Mouse (Mus musculus): ENCODE results near the gene Tram1l1.

Tram1l1 gene

GRCm38 (mm10) chr3:124320821-124321576 lies at the start of gene Tram1l1:
Gene Tram1l1, plus strand, starts transcription at chr3:124320855.
- DNase-seq, result peak; percentile 95

GRCm38 (mm10) chr3:124271229-124271628 lies 49.4 kb upstream of the Tram1l1 start:
- no peak for DNase-seq

- DNase-seq, result no peak
Measured at GRCm38 (mm10) chr3:124271668-124272067, 49.0 kb upstream of the Tram1l1 start.

- peak; percentile 18 for DNase-seq
Measured at GRCm38 (mm10) chr3:124272465-124273089, 48.1 kb upstream of the Tram1l1 start.

- DNase-seq, result peak; percentile 78
Measured at GRCm38 (mm10) chr3:124274928-124275609, 45.6 kb upstream of the Tram1l1 start.

- DNase-seq, result peak; percentile 27
Measured at GRCm38 (mm10) chr3:124288936-124289335, 31.7 kb upstream of the Tram1l1 start.

GRCm38 (mm10) chr3:124319254-124319653 lies 1.4 kb upstream of the Tram1l1 start:
- no peak for DNase-seq

GRCm38 (mm10) chr3:124320398-124320797 lies 257 bp upstream of the Tram1l1 start:
- DNase-seq, result peak; percentile 1

GRCm38 (mm10) chr3:124346445-124346844 lies 25.8 kb downstream of the Tram1l1 start:
- peak; percentile 28 for DNase-seq

- DNase-seq, result no peak
Measured at GRCm38 (mm10) chr3:124357533-124357932, 36.9 kb downstream of the Tram1l1 start.

GRCm38 (mm10) chr3:124372031-124372430 lies 51.4 kb downstream of the Tram1l1 start:
- no peak for DNase-seq

Measured in embryo, embryonic 11 days (tissue).